Mouse (Mus musculus) adrenal gland, postnatal 36 days (tissue): ENCODE measurements around the gene Foxk1. TPM values are rescaled to one million over a fixed set of nuclear protein-coding genes. Genes with fewer than 3 reads are reported as not detected.

Experiments
- DNase-seq, 2 experiments: peaks; one replicate each; pipeline ENCODE4 v3.0.0; 2021; ENCODE audit warnings: mixed read lengths in 1 of 2
- long read RNA-seq, 2 experiments: library from polyadenylated mRNA; stranded (forward); transcript quantifications; one replicate each; pipeline ENCODE4 v2.0.0; 2021; ENCODE audit warnings: borderline sequencing depth in 2 of 2
- total RNA-seq, 2 experiments: library from RNA; stranded (reverse); gene quantifications; 2 replicates each; pipeline ENCODE4 v1.2.3; 2021

Foxk1 gene
- 10 to 100 TPM; 21.3 to 22.3 TPM for total RNA-seq
- long read RNA-seq, experiment 1, partial matches to known transcripts, result 3 of 8 reads
- long read RNA-seq, experiment 1, other reads (novel, unspliced or antisense), result 5 of 8 reads
- long read RNA-seq, experiment 2, partial matches to known transcripts, result 1 of 3 reads
- long read RNA-seq, experiment 2, other reads (novel, unspliced or antisense), result 2 of 3 reads

DNA sequence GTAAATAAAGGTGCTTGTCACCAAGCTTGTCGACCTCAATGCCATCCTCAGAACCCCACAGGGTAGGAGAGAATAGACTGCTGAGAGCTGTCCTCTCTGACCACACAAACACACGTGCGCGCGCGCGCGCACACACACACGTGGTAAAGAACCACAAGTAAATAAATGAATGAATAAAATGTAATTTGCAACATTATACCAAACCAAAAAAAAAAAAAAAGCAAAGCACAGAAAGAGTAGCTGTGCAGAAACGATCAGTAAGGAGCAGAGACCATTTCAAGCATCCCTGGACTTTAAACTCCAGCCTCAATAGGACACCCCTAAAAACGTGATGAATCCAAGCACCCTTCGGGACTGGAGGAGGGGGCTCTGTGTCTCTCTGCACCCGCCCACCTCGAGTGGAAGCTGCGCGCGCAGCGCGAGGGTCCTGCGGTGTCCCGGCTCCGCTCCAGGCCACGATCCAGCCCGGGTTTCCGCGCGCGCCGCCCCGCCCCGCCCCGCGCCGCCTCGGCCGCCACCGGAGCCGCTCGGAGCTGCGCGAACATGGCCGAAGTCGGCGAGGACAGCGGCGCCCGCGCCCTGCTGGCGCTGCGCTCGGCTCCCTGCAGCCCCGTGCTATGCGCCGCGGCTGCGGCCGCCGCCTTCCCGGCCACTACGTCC lies at the start of gene Foxk1:
TSS of gene Foxk1 (plus strand) at position 517 of the 660 bp plus-strand sequence.
- DNase-seq, result peak; percentile 92 to 96

DNA sequence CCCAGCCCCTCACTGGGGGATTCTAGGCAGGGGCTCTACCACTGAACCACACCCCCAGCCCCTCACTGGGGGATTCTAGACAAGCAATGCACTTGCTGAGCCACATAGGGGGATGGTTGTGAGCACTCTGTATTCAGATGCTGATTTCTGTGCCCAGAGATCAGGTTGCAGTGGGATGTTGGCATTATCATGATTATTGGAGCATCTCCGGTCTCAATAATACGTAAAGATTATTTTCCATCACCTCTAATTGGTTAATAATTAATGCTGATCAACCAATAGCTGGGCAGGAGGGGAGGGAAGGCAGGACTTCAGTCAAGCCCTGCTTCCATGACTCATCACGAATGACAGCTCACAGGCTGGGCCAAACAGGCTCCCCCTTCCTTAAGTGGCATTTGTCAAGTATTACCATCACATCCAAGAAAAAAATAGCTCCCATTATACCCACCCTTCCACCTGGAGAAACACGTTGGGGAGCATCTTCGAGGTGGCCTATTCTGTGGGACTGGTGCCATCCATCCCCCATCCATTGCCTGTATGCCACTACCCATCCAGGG lies 48.9 kb upstream of the Foxk1 start:
- DNase-seq, result peak; percentile 31 to 45

DNA sequence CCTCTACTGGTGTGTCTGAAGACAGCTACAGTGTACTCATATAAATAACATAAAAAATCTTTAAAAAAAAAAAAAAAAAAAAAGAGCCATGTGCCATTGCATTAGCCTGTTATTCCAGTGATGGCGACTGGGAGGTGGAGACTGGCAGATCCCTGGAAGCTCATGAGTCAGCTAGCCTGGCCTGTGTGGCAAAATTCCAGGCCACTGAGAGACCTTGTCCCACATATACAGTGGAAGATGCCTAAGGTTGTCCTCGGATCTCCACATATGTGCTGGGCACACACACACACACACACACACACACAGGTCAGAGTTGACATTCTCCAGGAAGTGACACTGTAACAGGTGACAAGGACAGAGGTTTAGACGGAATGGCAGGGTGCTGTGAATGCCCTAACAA lies 46.2 kb upstream of the Foxk1 start:
- DNase-seq, result peak; percentile 85 to 91

DNA sequence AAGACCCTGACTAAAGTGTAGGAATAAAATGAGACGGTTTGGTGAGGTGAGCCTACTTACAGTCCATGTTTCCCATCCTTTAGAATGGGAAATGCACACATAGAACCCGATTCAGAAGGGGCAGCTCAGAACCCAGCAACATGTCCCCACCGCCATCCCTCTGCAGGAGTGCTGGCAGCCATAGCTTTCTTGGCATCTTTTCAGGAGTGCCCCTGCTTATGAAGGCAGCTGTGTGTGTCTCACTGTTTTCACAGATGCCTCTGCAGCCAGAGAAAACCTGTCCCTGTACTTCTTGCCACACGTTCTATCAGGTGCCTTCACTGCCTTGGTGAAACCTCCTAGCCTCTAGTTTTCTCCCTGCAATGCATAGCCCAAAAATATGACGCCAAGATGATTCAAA lies 40.1 kb upstream of the Foxk1 start:
- no peak for DNase-seq

DNA sequence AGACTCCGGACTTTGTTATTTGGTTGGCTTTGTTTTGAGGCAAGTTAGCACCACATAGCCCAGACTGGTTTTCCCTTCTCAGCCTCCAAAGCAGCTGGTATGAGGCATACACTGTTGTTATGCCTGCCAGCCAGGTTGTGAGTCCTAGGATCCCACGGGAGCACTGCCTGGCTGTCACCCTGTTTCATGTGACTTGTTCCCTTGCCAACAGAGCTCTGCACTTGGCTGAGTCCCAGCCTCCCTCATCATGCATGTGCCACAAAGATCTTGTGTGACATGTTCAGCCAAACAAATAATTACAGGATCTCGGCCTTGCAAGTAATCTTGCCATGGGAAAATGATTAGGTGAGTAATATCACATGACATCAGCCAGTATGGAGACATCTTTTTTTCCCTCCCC lies 38.4 kb upstream of the Foxk1 start:
- DNase-seq, result peak; percentile 55

DNA sequence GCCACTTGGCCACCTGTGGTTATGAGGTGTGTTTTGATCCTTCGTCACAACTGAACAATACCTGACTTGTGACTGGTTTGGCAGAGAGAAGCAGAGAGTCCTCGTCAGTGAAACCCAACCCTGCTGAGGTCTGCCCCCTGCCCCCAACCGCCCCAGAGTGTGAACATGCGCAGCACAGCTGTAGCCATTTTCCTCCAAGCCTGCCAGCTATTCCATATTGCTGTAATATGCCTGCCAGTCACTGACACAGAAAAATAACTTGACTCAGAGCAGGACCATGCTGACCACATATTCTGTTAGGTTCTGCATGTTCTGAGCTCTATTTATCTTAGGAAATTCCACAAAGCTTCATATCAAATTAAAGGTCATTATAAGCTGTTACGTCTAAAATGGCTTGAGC lies 37.2 kb upstream of the Foxk1 start:
- DNase-seq, result no peak

DNA sequence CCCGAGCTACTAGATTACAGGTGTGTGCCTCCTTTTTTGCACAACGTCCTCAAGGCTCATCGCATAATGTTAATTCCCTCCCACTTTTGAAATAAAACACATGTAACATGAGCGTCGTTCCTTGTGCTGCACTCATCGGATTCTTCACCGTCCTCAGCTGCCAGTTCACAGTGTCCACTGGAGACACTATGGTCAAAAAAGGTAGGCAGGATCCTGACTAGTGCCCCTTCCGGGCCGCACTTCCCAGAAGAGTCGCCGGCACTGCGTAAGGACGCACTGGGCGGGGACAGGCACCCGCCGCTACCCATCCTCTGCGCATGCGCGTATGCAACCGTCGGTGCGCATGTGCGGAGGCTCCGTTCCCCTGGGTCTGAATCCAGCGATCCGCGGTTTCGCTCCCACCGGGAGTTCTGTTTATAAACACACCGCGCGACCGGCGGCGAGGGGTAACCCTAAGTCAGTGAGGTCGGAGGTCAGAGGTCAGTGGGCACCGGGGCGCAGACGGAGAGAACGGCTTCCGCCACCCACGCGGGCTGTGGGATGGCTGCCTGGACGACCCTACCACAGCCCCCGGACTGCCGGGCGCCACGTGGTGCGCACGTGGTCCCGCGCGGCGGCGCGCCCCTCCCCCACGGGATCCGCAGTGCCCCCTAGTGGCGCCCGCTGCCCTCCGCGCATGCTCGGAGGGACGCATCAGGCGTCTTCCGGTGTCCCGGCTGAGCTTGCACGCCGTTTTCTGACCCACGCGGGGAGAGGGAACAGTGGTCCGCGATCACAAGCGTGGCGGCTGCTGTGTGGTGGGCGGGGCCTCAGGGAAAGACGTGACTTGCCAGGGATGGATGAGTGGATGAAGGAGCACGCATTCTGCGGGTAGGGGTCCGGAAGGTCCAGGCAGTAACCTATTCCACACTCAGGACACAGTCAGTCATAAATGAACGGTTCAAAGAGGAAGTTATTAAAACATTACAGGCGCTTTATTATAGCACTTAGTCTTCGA lies 33.9 kb upstream of the Foxk1 start:
- peak; percentile 98 for DNase-seq

DNA sequence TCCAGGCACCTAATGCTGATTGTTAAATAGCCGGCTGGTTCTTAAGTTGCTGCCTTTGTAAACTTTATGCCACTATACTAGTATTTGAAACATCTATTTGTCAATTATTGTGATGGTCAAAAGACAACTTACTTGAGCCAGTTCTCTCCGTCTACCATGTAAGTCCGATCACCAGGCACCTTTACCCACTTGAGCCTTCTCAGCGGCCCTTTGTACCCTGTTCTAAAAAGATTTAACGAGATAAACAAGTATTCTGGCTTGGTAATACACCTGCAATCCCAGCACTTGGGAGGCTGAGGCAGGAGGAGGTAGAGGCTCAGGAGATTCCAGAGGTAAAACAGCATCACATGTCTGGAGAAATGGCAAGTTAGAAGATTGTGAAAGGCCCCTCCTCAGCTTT lies 33.2 kb upstream of the Foxk1 start:
- DNase-seq, result no peak

DNA sequence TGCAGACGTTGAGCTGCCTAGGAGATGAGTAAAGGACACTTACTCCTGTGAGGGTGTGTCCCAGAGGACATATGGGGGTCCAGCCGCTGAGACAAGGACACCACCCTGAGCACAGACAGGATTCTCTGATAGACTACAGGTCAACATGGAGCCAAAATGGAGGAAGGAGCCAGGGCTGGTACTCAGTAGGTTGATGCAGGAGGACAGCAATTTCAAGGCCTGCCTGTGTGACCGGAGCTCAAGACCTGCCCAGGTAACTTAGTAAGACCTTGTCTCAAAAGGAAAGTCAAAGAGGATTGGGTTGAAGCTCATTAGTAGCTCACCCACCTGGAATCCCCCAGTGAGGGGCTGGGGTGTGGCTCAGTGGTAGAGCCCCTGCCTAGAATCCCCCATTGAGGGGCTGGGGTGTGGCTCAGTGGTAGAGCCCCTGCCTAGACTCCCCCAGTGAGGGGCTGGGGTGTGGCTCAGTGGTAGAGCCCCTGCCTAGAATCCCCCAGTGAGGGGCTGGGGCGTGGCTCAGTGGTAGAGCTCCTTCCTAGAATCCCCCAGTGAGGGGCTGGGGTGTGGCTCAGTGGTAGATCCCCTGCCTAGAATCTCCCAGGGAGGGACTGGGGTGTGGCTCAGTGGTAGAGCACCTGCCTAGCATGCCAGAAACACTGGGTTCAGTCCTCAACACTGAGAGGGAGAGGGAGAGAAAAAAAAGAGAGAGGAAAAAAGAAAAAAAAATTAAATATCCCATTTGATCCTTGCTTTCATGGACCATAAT lies 30.7 kb upstream of the Foxk1 start:
- no peak for DNase-seq

DNA sequence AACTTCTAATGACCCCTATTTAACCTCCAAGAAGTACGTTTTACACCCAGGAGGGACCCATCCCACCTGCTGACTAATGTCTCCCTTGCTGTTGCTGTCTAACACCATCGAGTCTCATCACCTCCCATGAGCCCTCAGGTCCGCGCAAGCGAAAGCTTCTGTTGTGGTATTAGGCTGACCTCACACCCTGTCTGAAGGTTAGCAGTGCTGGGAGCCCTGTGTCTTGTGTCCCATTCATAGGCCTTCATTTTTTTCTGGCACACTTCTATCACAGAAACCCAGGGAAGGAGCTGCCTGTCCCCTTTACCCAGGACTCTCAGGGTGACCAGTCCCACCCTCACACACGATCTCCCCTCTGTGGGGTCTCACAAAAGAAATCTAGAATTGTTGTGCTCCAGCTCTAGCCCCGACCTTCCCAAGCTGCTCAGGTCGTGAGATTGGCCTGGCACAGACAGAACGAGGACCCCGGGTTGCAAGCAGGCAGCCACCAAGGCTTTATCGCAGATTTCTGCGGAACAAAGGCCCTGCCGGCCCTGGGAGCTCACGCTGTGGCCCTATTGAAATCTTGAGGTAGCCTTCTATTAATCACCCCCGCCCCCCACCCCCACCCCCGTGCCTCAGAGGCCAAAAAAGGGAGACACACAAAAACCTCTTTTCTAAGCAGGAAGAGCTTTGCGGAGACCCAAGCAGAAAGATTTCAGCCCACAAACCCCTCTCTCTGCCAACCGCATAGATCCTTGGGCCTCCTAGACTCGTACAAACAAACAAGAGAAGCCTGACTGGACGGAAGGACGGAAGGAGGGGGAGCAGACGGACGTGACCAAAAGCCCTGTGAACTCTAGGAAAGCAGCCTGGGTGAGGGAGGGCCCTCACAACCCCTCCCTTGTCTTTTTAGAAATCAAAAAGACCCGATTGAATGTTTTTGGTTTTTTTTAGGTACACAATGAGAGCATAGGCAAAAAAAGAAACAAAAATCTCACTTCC lies 29.8 kb upstream of the Foxk1 start:
- DNase-seq, result peak in 1 of 2 experiments; percentile 19

DNA sequence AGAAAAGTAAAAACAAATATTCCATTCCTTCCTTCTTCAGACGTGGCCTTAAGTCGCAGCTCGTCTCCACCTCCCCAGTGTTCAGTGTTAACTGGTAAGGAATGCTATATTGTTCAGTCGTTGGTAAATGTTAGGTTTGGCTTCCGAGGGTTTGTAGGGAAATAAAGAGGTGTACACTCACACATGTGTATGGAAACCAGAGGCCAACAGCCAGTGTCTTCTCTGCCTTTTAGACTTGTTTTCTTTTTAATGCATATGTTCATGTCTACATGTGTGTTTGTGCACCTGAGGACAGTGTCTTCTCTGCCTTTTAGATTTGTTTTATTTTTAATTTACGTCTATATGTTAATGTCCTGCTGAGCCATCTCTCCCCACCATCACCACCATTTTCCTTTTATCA lies 29.1 kb upstream of the Foxk1 start:
- no peak for DNase-seq

DNA sequence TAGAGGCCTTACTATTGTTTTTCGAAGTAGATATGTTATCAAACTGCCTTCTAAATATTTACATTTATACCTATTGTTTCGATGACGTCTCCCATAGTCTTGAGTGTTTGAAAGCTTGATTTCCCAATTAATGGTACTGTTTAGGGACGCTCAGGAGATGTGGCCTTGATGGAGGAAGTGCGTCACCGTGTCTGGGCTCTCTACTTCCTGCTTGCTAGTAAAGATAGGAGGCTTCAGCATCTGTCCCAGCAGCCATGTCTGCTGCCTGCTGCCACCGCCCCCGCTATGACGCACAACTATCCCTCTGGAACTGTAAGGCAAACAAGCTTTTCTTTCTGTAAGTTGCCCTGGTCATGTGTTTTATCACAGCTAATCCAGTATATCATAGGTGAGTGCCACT lies 27.0 kb upstream of the Foxk1 start:
- DNase-seq, result no peak

DNA sequence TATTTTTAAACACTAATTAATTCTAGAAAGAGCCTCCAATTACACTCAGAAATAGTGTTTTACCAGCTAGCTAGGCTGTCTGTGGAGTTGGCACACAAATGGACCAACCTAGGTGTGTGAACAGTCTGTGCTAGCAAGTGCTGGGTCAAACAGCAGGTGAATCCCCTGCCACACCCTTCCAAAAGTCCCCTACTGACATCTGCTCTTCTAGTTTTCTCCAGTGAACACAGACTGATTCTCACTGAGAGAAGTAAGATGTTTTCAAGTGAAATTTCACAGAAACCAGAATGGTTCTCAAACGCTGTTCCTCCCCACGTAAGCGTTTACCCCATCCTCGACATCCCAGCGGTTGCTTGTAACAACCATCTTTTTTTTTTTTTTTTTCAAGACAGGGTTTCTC lies 25.7 kb upstream of the Foxk1 start:
- DNase-seq, result no peak

DNA sequence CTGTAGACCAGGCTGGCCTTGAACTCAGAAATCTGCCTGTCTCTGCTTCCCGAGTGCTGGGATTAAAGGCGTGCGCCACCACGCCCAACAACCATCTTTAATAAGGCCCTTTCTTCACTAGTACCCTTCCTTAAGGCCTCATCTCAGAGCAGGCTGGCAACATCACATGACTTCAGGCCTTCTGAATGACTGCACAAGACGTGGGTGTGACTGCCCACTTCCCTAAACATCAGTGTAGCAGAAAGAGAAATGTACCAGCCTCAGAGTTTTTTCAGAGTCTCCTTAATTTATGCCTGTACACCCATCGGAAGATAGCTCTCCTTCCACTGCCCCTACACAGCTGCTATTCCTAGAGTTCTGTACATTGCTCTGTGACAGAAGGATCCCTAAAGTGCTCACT lies 25.2 kb upstream of the Foxk1 start:
- DNase-seq, result no peak

GRCm38 (mm10) chr5:142378068-142378467 lies 23.2 kb upstream of the Foxk1 start:
- DNase-seq, result no peak

DNA sequence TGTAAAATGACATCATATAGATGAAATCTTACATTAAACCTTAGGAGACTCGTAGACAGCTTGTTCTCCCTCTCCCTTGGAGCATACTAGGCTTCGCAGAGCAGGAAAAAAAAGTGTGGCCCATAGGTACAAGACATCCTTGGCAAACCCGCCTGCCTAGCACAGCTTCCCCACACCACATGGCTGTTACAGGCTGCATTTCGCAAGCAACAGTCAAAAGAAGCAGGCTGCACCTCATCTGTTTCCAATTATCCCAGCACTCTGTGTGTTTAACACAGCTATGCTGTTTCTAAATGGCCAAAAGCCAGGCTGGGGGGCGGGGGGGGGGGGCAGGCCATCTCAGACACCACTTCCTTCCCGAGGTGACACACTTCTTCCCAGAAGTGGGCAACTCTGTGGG lies 20.8 kb upstream of the Foxk1 start:
- DNase-seq, result no peak

GRCm38 (mm10) chr5:142384911-142385660 lies 16.2 kb upstream of the Foxk1 start:
- DNase-seq, result peak; percentile 51 to 68

GRCm38 (mm10) chr5:142386329-142386728 lies 15.0 kb upstream of the Foxk1 start:
- no peak for DNase-seq

DNA sequence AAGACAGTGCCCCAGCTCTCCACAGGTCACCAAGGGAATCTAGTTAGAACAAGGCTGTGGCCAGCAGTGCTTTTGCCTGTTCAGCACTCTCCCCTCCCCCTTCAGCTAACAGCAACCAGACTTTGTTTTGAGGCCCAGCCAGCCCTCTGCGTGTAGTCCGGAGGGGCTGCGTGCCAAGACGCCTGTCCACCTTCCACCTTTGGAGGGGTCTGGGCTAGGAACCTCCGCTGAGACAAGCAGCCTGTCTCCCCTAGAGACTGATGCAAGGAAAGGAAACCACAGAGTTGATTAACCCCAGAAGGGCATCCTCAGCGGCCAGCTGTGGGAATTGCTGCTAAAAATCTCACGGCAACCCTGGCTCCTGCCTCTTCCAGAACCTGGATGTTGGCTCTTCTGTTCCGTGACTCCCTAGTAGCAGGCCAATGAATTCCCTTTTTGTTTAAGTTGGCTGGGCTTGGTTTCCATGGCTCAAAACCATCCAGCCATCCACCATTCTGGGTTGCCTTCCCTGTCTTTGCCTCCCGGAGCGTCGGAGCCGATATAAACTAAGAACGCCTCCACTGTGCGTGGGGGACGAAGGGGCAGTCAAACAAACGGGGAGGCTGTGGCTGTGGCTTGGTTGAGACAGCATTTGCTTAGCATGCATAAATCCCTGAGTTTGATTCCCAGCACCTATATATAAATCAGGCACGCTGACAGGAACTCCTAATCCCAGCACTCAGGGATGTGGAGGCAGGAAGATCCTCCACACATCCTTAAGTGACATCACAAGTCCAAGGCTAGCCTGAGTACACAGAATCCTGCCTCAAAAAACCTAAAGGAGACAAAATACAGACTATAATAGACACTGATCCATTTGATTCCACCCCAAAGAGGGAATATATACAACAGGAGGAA lies 14.3 kb upstream of the Foxk1 start:
- DNase-seq, result no peak
